Mouse (Mus musculus) adrenal gland, adult 18-20 months (tissue): Measurements from ENCODE around the gene Map4k4. TPM values are rescaled to one million over a fixed set of nuclear protein-coding genes. Genes with fewer than 3 reads are reported as not detected.

Experiments used
- DNase-seq, 2 experiments: peaks; one replicate each; pipeline ENCODE4 v3.0.0; 2021 to 2022; ENCODE audit warnings: low spot score in 2 of 2
- total RNA-seq, 2 experiments: library from RNA; stranded (reverse); gene quantifications; 1 replicate in 1 of 2; 2 replicates in 1 of 2; pipeline ENCODE4 v1.2.3; 2021

The Map4k4 gene
- total RNA-seq, 2 experiments from 2014 or later, result 90.2 to 98.0 TPM

GRCm38 (mm10) chr1:39896581-39896980, 4.1 kb upstream of the Map4k4 start:
- no peak for DNase-seq

DNA sequence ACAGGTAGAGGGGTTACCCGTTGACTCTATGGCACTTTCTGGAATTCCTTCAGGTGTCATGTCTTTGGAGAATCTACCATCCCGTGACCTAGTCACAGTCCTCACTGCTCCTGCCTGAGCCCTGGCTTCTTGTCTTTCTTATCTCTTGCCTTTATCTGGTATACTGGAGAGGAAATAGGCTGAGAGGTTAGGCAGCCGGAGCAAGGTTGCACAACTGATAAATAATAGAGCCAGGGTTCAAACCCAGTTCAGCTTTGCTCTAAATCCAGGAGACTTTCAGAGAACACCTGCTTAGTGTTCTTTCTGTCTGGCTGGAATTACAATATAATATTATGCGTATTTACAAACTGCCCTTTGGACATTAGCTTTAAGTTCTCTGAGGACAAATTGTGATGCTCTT, 2.0 kb upstream of the Map4k4 start:
- DNase-seq, result no peak

DNA sequence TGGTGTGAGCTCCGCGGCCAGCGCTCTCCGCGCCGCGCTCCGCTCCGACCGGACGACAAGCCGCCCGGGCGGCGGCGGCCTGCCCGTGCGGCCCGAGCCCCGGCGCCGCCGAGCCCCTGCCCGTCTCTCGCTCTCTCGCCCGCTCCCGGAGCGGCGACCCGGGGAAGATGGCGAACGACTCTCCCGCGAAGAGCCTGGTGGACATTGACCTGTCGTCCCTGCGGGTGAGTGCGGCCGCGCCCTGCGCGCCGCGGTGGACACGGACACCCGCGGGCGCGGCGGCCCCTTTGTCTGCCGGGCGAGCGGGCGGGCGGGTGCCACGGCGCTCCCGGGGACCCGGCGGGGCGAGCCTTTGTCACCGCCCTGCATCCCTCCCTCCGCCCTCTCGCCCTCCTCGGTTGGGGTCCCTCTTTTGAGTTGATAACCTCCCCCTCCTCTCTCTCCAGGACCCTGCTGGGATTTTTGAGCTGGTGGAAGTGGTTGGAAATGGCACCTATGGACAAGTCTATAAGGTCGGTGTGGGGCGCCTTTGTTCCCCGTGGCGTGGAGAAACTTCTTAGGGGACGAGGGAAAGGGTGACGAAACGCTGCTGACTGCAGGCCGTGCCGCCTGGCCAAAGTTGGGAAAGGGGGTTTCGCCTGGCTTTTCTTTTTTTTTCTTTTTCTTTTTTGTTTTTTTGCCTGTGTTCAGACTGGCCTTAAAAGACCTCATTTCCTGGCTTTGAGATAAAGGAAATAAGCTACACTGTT, 524 bp downstream of the Map4k4 start:
- peak; percentile 59 to 69 for DNase-seq

DNA sequence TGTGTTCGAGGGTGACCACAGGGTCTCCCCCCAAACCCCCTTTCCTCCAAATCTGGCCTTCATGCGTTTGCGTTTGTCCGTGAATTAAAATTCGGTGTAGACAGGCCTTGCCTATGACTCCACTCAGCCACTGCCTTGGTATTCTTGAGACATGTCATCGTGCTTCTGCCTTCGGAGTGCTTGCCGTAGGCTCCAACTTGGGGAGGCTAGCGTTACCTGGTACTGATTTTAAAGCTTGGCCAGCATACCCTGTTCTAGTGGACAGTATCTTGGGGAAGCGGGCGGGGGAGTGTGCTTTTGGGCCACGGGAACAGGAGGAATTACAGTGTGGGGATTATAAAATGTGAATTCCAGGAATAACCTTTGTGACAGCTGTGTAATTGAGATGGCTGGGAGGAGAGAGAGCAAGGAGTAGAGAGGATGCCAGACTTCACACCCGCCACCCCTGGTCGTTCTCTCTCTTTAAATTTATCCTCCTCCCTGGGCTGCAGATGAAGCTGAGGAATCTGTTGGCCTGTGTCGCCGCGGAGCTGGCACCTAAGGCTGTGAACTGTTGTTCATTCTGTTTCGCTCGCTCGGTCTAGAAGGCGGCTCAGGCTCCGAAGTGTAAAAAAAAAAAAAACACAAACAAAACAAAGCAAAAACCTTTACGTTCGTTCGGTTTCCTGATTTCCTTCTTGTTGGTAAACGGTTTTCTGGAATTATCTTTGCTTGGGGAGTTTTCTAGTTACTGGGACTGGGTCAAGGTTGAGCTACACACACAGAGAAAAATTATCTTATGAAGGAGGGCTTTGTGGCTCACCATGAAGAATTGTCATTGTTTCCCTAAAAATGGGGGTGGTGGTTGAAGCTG, 1.4 kb downstream of the Map4k4 start:
- peak in 1 of 2 experiments; percentile 44 for DNase-seq

GRCm38 (mm10) chr1:39902704-39903151, 2.0 kb downstream of the Map4k4 start:
- DNase-seq, result peak in 1 of 2 experiments; percentile 36

- DNase-seq, result no peak
These were observed 4.0 kb downstream of the Map4k4 start for GRCm38 (mm10) chr1:39904720-39905119.

DNA sequence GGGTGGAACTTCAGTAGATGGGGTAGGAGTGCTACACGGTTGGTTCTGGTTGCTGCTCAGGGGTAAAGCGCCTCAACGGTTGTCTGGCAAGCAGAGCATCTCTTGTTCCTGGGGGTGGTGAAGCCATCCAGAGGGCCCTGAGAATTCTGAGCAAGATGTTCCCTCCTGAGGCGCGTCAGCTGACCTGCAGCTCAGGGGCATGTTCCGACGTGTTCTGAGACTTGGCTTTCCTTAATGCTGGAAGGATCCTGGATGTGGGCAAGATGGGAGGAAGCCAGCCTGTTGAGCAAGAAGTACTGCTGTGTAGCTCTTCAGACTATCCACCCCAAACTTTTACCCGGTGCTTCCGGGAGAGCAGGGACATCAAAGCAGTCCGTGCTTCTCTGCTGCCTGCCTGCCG, 6.2 kb downstream of the Map4k4 start:
- DNase-seq, result no peak

DNA sequence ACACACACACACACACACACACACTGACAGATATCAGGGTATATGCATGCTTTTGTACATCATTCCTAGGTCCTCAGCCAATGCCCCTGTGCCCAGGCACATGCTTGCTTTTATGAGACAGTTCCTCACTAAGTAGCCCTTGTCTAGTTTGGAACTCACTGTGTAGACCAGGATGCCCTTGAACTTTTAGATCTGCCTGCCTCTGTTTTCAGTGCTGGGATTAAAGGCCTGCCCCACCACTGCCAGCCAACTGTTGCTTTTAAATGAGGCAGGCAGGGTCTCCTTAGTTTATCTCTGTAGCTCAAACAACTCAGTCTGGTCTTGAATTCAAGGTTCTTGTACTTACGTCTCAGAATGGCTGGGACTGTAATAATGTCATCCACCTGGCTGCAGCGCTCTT, 8.3 kb downstream of the Map4k4 start:
- DNase-seq, result no peak

GRCm38 (mm10) chr1:39911446-39911845, 10.7 kb downstream of the Map4k4 start:
- DNase-seq, result no peak

DNA sequence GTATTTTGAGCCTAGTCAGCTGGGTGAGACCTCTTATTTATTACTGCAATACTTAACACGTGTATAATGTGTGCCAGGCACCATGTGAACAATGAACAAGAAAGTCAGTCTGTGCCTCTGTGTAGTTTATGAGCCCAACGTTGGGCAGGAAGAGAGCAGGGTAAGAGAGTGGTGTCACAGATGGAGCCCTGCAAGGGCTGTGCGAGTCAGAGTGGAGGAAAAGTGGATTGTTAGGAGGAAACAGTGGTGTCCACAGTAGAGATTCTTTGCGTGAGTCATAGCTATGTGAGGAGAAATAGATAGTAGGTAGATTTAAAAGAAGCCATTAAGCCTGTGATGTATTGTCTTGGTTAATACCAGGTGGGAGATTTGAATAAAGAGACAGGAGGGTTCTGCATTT, 12.5 kb downstream of the Map4k4 start:
- DNase-seq, result no peak

GRCm38 (mm10) chr1:39916144-39916543, 15.4 kb downstream of the Map4k4 start:
- DNase-seq, result no peak

DNA sequence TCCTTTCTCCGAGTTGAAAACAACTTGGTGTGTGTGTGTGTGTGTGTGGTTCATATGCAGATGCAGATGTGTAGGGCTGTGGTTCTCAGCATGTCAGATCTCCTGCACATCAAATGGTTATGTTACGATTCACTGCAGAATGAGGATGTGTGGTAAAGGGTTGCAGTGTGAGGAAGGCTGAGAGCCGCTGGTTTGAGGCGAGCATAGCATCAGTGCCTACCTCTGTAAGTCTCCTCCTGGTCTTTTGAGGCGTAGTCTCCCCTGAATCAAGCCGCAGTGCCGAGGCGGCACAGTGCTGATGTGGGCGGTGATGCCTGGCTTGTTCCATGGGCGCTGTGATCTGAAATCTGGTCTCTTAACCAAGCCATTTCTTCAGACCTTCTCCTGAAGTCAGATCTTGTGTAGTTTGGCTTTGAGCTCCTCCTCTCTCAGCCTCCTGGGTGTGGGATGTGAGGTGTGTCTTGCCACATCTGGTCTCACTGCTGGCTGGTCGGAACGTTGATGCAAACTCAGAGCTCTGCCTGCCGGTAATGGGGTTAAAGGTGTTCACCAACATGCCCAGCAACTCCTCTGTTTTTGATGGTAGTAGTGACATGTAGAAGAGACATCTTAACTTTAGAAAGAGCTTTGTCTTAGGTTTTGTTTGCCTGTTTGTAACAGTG, 17.3 kb downstream of the Map4k4 start:
- no peak for DNase-seq

- DNase-seq, result no peak
These were observed 17.9 kb downstream of the Map4k4 start for GRCm38 (mm10) chr1:39918517-39919115.

DNA sequence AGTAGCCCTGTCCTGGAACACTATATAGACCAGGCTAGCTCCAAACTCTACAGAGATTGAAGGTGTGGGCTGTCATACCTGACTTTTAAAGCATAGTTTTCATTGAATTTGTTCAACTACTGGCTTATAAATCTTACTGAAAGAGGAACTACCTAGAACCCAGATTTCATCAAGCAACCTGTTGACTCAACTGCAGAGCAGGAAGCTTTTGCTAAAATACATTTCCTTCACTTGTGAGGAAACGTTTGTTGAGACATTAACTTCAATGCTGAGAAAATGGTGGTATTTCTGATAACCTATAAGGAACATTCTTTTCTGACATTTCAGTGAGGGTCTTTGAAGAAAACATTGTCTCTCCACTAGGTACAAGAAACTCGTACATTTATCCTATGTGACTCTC, 19.9 kb downstream of the Map4k4 start:
- DNase-seq, result no peak

DNA sequence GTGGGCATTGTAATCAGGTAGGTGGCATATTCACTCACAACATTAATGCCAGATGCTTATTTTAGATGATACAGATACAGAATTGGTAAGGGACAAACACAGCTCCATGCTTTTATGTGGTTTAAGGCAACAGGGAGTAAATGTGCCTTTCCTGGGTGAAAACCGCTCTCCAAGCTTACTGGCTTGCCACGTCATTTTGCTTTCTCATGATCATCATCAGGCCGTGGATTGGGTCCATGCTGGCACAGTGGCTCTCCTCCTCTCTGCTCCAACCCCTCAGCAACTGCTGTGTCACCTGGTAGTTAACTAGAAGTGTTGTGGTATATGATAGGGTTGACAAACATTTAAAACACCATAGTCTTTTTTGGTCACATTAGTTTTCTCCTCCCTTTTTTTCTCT, 21.3 kb downstream of the Map4k4 start:
- no peak for DNase-seq

DNA sequence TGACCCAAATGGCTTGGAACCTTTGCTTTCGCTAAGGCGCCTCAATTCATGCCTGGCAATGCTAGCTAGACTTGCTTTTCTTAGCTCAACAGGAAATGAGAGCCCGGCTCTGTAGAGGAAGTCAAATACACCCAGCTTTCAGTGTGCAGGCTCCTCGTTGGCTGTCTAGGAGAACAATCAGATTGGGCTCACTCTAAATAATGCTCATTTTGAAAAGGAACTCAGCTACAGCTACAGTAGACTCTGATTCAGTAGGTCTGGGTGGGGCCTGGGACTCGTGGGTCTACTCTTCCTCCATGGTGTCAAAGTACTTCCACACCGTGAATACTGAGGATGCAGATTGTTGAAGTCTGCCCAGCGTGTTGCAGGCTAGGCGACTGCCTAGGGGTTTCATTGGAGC, 22.0 kb downstream of the Map4k4 start:
- DNase-seq, result no peak

DNA sequence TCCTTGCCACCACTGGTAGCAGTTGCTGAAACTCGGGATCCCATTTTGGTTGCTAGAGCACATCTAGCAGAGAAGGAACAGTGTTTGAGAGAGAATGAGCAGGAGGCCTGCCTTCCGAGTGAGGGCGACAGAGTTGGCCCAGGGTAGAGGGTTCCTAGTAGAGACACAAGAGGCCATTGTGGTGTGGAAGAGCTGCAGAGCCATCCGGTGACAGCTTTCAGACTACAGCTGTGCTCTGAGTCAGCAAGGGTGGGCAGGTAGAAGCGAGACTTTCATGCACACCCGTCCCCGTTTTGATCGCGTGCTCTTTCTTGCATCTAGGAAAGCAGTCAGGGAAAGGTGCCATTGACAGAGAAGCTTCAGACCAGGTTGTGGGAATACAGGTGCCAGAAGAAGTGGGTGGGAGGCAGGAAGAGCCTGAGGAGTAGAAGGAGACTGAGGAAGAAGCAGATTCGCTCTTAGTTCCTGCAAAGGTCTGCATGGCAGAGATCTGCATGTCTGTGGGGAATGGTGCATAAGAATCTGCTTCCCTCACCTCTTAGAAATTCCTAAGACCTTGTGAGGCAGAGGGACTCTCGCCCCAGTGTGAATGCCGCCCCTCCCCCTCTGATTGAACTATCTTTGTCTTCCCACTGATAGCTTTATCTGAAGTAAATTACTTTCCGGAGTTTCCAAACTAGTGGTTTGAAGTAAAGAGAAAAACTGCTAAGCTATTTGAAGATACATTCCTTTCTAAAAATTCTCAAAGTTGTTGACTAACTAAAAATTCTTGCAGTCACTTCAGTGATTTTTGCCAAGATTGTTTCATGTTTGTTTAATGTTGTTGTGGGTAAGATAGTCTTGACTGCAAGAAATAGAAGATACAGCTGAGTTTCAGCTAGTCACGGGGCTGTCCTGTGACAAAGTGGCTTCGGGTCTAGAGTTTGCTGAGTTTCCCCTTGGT, 23.0 kb downstream of the Map4k4 start:
- no peak for DNase-seq

- no peak for DNase-seq
These were observed 30.3 kb downstream of the Map4k4 start for GRCm38 (mm10) chr1:39931055-39931454.

DNA sequence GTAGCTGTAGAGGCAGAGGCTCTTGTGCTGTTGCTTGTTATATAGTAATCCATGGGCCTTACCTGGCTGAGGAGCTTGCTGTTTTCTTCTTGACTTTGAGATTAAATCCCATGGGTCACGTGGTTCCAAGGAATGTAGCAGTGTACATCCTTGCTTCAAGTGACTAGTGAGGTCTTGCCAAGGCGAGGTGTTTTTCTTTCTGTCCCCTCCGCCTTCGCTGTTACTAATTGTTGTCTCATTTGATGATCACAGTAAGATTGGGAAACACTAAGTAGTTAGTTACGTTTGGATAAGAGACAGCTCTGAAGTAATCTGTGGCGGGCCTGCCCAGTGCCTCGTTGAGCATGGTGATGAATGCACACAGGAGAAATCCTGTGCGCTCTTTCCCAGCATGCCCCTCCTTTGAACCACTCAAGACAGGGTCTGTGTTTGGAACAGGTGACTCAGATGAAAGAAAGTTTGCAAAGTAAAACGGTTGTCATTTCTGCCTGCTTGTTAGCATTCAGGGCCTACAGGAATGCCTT, 31.6 kb downstream of the Map4k4 start:
- DNase-seq, result no peak

DNA sequence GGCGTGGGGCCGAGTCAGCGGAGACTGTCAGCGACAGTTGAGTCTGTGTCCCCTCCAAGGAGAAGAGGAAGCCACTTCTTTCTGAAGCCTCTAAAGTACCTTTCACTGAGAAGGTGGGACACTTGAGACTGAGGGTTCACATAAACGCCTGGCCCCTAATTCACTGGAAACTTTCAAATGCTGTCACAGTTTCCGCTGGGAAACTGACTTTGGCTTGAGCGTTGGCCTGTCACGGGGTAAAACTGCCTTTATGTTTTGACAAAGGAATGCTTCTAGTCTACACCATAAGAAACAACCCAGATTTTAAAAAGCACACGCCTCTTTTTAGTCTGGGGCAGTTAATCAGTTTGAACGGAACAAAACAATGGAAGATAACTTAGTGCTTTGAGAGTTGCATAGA, 32.2 kb downstream of the Map4k4 start:
- no peak for DNase-seq
